Mouse (Mus musculus): Measurements from ENCODE around the gene Smpx. TPM values are rescaled to one million over a fixed set of nuclear protein-coding genes. Genes with fewer than 3 reads are reported as not detected.

The Smpx gene
- polyA plus RNA-seq (2014; fragmentation: Nextera tagmentation; extraction: Ambion mirVana) = not detected in 2 replicates

DNA sequence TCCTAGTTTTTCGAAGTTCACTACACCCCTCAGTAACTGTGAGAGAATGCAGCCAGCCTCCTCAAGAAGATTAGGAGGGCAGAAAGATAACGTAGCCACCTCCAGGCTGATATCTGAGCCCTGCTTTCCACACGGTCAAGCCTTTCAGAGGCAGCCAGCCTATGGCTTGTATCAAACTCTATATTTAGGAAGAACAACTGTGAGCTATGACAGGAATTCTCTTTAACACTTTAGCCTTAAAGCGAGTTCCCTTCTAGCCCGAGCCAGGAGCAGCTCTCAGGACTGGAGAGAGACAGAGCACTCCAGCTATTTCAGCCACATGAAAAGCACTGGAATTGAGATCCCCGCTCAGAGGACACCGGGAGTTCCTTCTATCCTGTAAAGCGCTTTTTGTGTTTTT lies at the start of gene Smpx:
TSS of gene Smpx (plus strand) at position 49 of the 400 bp plus-strand sequence.
- DNase-seq (ENCODE audit: low spot score) (no peak), ATAC-seq (ENCODE audit: low FRiP score) (no peak)
- Histone ChIP-seq H3K36me3 (replicated peaks; ENCODE audit: control insufficient read depth, insufficient read depth) (no peaks in the 10 kb centered on the region), H3K4me1 (replicated peaks; ENCODE audit: control insufficient read depth, insufficient read depth, low read length) (no peaks in the 10 kb centered on the region), H3K9ac (no peak within 1 kb of the TSS), H3K4me2 (replicated peaks) (no peak within 1 kb of the TSS), H3K4me3 (replicated peaks; ENCODE audit: low read length) (no peak within 1 kb of the TSS), H3K27me3 (ENCODE audit: control insufficient read depth, insufficient read depth, low read length) (no peaks in the 10 kb centered on the region), H3K27ac (no peak within 1 kb of the TSS), H3K9me3 (ENCODE audit: control insufficient read depth, low read length) (no peaks in the 10 kb centered on the region)
- WGBS = 75% methylated on average over 8 of the region's 8 CpGs

DNA sequence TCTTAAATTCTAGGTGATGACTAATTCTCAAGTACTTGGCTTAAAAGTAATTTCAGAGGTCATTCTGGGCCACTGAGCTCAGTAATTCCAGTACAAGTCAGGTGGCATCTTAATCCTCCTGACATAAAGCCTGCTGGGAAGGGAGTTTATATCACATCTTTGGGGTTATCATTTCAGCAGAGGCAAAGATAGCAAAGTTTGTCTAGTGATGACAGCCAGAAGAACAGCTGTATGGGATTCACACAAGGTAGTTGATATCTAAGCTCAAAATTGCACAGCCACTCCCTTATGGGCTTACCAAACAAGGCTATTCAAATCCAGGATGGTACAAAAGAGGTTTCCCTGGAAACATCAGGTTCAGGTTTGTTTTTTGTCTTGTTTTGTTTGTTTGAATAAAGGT lies 43.7 kb upstream of the Smpx start:
- Histone ChIP-seq H3K4me1 (replicated peaks; ENCODE audit: control insufficient read depth, insufficient read depth, low read length) (no peaks in the 10 kb centered on the region), H3K36me3 (replicated peaks; ENCODE audit: control insufficient read depth, insufficient read depth) (no peaks in the 10 kb centered on the region), H3K4me2 (replicated peaks) (no peak overlapping the region), H3K27ac (no peak overlapping the region), H3K27me3 (ENCODE audit: control insufficient read depth, insufficient read depth, low read length) (no peaks in the 10 kb centered on the region), H3K4me3 (replicated peaks; ENCODE audit: low read length) (no peak overlapping the region), H3K9me3 (ENCODE audit: control insufficient read depth, low read length) (no peaks in the 10 kb centered on the region), H3K9ac (no peak overlapping the region)
- no peak for ATAC-seq (ENCODE audit: low FRiP score)
- DNase-seq (ENCODE audit: low spot score) = no peak

GRCm38 (mm10) chrX:157657356-157657755 lies 41.4 kb upstream of the Smpx start:
- Histone ChIP-seq H3K27ac (no peak overlapping the region), H3K4me2 (replicated peaks) (no peak overlapping the region), H3K9ac (no peak overlapping the region), H3K4me3 (replicated peaks; ENCODE audit: low read length) (no peak overlapping the region), H3K9me3 (ENCODE audit: control insufficient read depth, low read length) (no peaks in the 10 kb centered on the region), H3K27me3 (ENCODE audit: control insufficient read depth, insufficient read depth, low read length) (no peaks in the 10 kb centered on the region), H3K4me1 (replicated peaks; ENCODE audit: control insufficient read depth, insufficient read depth, low read length) (no peaks in the 10 kb centered on the region), H3K36me3 (replicated peaks; ENCODE audit: control insufficient read depth, insufficient read depth) (no peaks in the 10 kb centered on the region)
- DNase-seq (ENCODE audit: low spot score) = no peak
- no peak for ATAC-seq (ENCODE audit: low FRiP score)

- WGBS = 78% methylated on average over 2 of the region's 2 CpGs
Measured at GRCm38 (mm10) chrX:157671820-157672219, 26.9 kb upstream of the Smpx start.

GRCm38 (mm10) chrX:157674667-157675350 lies 23.9 kb upstream of the Smpx start:
- H3K4me1 ChIP-seq (replicated peaks; ENCODE audit: control insufficient read depth, insufficient read depth, low read length) = no peaks in the 10 kb centered on the region
- H3K27me3 ChIP-seq (ENCODE audit: control insufficient read depth, insufficient read depth, low read length) = no peaks in the 10 kb centered on the region
- H3K27ac ChIP-seq = no peak overlapping the region
- no peak overlapping the region for H3K4me3 ChIP-seq (replicated peaks; ENCODE audit: low read length)
- no peaks in the 10 kb centered on the region for H3K36me3 ChIP-seq (replicated peaks; ENCODE audit: control insufficient read depth, insufficient read depth)
- ATAC-seq (ENCODE audit: low FRiP score) = no peak
- no peak overlapping the region for H3K4me2 ChIP-seq (replicated peaks)
- no peak for DNase-seq (ENCODE audit: low spot score)
- 81% methylated on average over 3 of the region's 3 CpGs for WGBS
- H3K9ac ChIP-seq = no peak overlapping the region
- H3K9me3 ChIP-seq (ENCODE audit: control insufficient read depth, low read length) = no peaks in the 10 kb centered on the region

More at GRCm38 (mm10) chrX:157671820-157672219, 26.9 kb upstream of the Smpx start:
- H3K9ac ChIP-seq = no peak overlapping the region
- no peak overlapping the region for H3K27ac ChIP-seq
- H3K9me3 ChIP-seq (ENCODE audit: control insufficient read depth, low read length) = no peaks in the 10 kb centered on the region
- no peaks in the 10 kb centered on the region for H3K27me3 ChIP-seq (ENCODE audit: control insufficient read depth, insufficient read depth, low read length)
- no peak overlapping the region for H3K4me3 ChIP-seq (replicated peaks; ENCODE audit: low read length)
- ATAC-seq (ENCODE audit: low FRiP score) = no peak
- H3K36me3 ChIP-seq (replicated peaks; ENCODE audit: control insufficient read depth, insufficient read depth) = no peaks in the 10 kb centered on the region
- no peaks in the 10 kb centered on the region for H3K4me1 ChIP-seq (replicated peaks; ENCODE audit: control insufficient read depth, insufficient read depth, low read length)
- no peak for DNase-seq (ENCODE audit: low spot score)
- H3K4me2 ChIP-seq (replicated peaks) = no peak overlapping the region

GRCm38 (mm10) chrX:157691186-157691585 lies 7.5 kb upstream of the Smpx start:
- Histone ChIP-seq H3K36me3 (replicated peaks; ENCODE audit: control insufficient read depth, insufficient read depth) (no peaks in the 10 kb centered on the region), H3K9ac (no peak overlapping the region), H3K4me1 (replicated peaks; ENCODE audit: control insufficient read depth, insufficient read depth, low read length) (no peaks in the 10 kb centered on the region), H3K27me3 (ENCODE audit: control insufficient read depth, insufficient read depth, low read length) (no peaks in the 10 kb centered on the region), H3K27ac (no peak overlapping the region), H3K9me3 (ENCODE audit: control insufficient read depth, low read length) (no peaks in the 10 kb centered on the region), H3K4me3 (replicated peaks; ENCODE audit: low read length) (no peak overlapping the region), H3K4me2 (replicated peaks) (no peak overlapping the region)
- 62% methylated on average over 4 of the region's 4 CpGs for WGBS
- ATAC-seq (ENCODE audit: low FRiP score) = no peak
- no peak for DNase-seq (ENCODE audit: low spot score)

GRCm38 (mm10) chrX:157697591-157698135 lies 1.0 kb upstream of the Smpx start:
- H3K9me3 ChIP-seq (ENCODE audit: control insufficient read depth, low read length) = no peaks in the 10 kb centered on the region
- WGBS = 63% methylated on average over 5 of the region's 5 CpGs
- no peak overlapping the region for H3K27ac ChIP-seq
- ATAC-seq (ENCODE audit: low FRiP score) (no peak), DNase-seq (ENCODE audit: low spot score) (no peak)
- H3K4me1 ChIP-seq (replicated peaks; ENCODE audit: control insufficient read depth, insufficient read depth, low read length) = no peaks in the 10 kb centered on the region
- no peak overlapping the region for H3K9ac ChIP-seq
- no peaks in the 10 kb centered on the region for H3K27me3 ChIP-seq (ENCODE audit: control insufficient read depth, insufficient read depth, low read length)
- no peaks in the 10 kb centered on the region for H3K36me3 ChIP-seq (replicated peaks; ENCODE audit: control insufficient read depth, insufficient read depth)
- no peak overlapping the region for H3K4me3 ChIP-seq (replicated peaks; ENCODE audit: low read length)
- no peak overlapping the region for H3K4me2 ChIP-seq (replicated peaks)

- H3K9me3 ChIP-seq (ENCODE audit: control insufficient read depth, low read length) = no peaks in the 10 kb centered on the region
- H3K36me3 ChIP-seq (replicated peaks; ENCODE audit: control insufficient read depth, insufficient read depth) = no peaks in the 10 kb centered on the region
- no peak overlapping the region for H3K27ac ChIP-seq
- no peak for ATAC-seq (ENCODE audit: low FRiP score)
- no peak overlapping the region for H3K4me2 ChIP-seq (replicated peaks)
- DNase-seq (ENCODE audit: low spot score) = no peak
- H3K27me3 ChIP-seq (ENCODE audit: control insufficient read depth, insufficient read depth, low read length) = no peaks in the 10 kb centered on the region
- 78% methylated on average over 2 of the region's 2 CpGs for WGBS
- H3K9ac ChIP-seq = no peak overlapping the region
- H3K4me3 ChIP-seq (replicated peaks; ENCODE audit: low read length) = no peak overlapping the region
- H3K4me1 ChIP-seq (replicated peaks; ENCODE audit: control insufficient read depth, insufficient read depth, low read length) = no peaks in the 10 kb centered on the region
Measured at GRCm38 (mm10) chrX:157707236-157707635, 8.5 kb downstream of the Smpx start.

- no peak overlapping the region for H3K4me3 ChIP-seq (replicated peaks; ENCODE audit: low read length)
- WGBS = 72% methylated on average over 4 of the region's 4 CpGs
- H3K9me3 ChIP-seq (ENCODE audit: control insufficient read depth, low read length) = no peaks in the 10 kb centered on the region
- no peak for ATAC-seq (ENCODE audit: low FRiP score)
- no peaks in the 10 kb centered on the region for H3K4me1 ChIP-seq (replicated peaks; ENCODE audit: control insufficient read depth, insufficient read depth, low read length)
- H3K27ac ChIP-seq = no peak overlapping the region
- H3K4me2 ChIP-seq (replicated peaks) = no peak overlapping the region
- H3K9ac ChIP-seq = no peak overlapping the region
- DNase-seq (ENCODE audit: low spot score) = no peak
- H3K36me3 ChIP-seq (replicated peaks; ENCODE audit: control insufficient read depth, insufficient read depth) = no peaks in the 10 kb centered on the region
- no peaks in the 10 kb centered on the region for H3K27me3 ChIP-seq (ENCODE audit: control insufficient read depth, insufficient read depth, low read length)
Measured at GRCm38 (mm10) chrX:157708616-157709280, 10.0 kb downstream of the Smpx start.

Data from hindbrain, embryonic 14.5 days (tissue).